Mouse (Mus musculus): ENCODE measurements at regions not wholly inside any gene's neighbourhood (a gene's known extent, or its start where the extent isn't known, plus 50 kb on each side); places are given as distances from the start of the nearest gene placed in this dataset.
"Not testable (repeated sequence)": the region's sequence is repeated elsewhere in the genome, so short reads cannot be mapped to it uniquely, and the experiment has no call there.

DNA sequence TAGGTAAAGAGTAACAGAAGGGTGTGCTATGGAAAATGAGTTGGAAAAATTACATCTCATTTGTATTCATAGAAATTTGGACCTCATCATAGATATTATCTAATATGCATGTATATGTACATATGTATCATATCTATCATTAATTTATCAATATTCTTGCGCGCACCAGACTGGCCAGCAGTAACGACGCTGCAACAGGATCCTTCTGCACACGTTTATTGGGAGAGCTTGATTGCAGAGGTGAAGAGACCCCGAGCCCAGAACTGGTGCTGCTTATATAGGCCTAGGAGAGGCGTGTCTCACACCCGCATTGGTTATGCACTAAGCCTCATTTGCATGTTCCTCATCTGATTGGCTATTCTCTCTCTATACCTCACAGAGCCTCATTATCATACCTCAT, 83.8 kb upstream of the Abca1 start:
- not testable (repeated sequence) for TF ChIP-seq CHD2 (IDR thresholded peaks at IDR 0.05; ENCODE audit: low read length); USF1 (IDR thresholded peaks at IDR 0.05; ENCODE audit: low read depth, low read length); CTCF (conservative IDR thresholded peaks at IDR 0.05 in 1 of 2, IDR thresholded peaks at IDR 0.05 in 1 of 2; ENCODE audit: low read depth in 2 of 2, low read length in 2 of 2); MEF2A (IDR thresholded peaks at IDR 0.05; ENCODE audit: borderline replicate concordance, low read depth, low read length); MAFK (IDR thresholded peaks at IDR 0.05; ENCODE audit: insufficient replicate concordance, low read length); EP300 (IDR thresholded peaks at IDR 0.05; ENCODE audit: low read length); BHLHE40 (IDR thresholded peaks at IDR 0.05; ENCODE audit: low read depth, low read length); POLR2A (IDR thresholded peaks at IDR 0.05; ENCODE audit: low read depth, low read length); E2F4 (IDR thresholded peaks at IDR 0.05; ENCODE audit: insufficient replicate concordance, low read depth, low read length); ETS1 (conservative IDR thresholded peaks at IDR 0.05; ENCODE audit: low read depth, low read length)
